Mouse (Mus musculus) adrenal gland, adult (tissue): ENCODE measurements around the gene Sbno1.
A peak's percentile ranks its signal among the peaks of the same experiment; 100 is the strongest.

Source experiments
- DNase-seq, 2 experiments: peaks; one replicate each; pipeline ENCODE4 v3.0.0; 2022 to 2023; ENCODE audit warnings: low spot score in 1 of 2; ENCODE audit not compliant: inconsistent age in 2 of 2

Sbno1 gene

DNA sequence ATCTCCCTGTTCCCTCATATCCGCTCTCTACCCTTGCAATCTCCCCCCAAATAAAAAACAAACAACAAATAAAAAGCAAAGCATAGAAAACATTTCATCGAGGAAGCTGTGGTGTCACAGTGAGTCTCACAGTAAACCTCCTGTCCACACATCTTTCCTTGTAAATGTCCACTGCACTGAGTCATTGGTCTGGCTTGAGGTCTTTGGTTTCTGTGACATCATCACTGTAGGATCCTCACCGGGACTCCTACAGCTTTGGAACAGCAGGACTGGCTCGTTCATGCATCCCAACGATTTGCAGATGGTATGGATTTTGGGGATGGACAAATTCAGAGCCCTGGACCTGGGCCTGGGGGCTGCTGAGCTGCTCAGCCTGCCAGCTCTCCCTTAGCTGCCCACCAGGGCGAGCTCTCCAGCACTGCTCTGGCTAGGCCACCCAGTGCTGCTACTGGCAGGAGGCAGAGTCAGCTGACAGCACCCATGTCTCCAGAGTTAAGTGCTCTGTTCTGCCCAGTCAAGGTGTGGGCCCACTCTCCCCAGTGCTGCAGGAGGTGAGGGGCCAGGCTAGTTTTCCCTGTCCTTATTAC, 84.0 kb downstream of the Sbno1 start:
- DNase-seq, result peak; percentile 56 to 70

DNA sequence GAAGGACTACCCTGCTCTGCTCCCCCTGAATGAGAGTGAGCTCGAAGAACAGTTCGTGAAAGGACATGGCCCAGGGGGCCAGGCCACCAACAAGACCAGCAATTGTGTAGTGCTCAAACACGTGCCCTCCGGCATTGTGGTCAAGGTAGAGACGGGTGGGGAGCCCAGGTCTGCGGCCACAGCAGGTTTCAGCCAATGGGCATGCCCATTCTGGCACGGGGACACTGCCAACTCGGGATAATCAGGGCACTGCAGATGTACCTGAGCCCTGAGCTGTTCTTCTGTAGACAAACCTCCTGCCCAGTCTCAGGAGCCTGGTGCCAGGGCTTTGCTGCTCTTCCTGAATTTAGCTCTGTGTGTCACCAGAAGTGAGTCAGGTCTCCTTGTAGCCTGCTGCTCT, 87.0 kb downstream of the Sbno1 start:
- no peak for DNase-seq

DNA sequence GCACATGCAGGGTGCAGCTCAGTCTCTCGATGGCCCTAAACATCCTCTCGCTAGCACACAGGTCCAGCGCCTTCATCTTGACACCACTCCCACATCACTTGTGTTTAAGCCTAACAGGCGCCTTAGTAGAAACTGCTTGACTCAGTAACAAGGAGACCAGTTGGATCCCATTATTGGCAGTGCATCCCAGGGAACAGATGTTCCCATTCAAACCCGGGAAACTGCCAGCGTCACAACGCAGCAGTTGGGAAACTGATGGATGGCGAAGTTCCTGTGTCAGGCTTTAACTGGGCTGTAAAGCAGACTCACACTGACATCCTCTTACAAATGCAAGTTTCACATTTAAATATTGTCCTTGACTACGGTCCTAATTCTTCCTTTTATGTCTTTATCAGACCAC, 87.9 kb downstream of the Sbno1 start:
- no peak for DNase-seq

DNA sequence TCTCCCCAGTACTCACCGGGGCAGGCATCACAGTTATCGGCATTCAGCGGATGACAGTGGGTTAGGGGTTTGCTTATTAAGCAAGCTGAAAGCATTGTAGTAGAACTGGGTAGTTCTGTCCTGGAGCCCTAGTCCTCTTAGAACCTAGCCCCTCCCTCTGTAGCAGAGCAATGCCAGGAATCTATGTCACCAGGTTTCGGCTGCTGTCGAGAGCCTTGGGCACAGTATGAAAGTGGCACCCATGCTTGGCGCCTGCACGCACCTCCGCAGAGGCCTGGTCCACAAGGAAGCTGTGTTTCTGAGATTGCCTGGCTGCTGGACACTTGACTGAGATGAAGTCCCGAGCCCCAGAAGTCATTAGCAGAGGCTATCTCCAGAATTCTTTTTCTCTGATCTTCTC, 88.7 kb downstream of the Sbno1 start:
- no peak for DNase-seq

DNA sequence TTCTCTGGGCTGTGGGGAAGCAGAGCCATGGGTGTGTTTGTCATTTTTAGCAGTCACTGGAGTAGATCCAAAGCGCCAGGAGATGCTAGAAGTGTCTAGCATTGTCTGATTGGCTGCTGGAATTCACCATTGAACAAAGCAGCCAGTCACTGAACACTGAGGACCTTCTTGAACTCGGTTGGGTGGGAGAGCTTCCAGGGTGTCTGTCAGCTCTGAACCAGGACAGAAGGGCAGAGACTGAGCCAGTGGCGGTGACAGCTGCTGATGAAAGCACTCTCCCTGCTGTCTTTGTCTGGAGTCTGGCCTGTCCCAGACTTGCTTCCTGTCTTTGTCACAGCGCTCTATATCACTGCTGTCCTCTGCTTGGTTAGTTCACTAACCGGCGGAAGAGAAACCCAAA, 91.4 kb downstream of the Sbno1 start:
- peak in 1 of 2 experiments; percentile 45 for DNase-seq

DNA sequence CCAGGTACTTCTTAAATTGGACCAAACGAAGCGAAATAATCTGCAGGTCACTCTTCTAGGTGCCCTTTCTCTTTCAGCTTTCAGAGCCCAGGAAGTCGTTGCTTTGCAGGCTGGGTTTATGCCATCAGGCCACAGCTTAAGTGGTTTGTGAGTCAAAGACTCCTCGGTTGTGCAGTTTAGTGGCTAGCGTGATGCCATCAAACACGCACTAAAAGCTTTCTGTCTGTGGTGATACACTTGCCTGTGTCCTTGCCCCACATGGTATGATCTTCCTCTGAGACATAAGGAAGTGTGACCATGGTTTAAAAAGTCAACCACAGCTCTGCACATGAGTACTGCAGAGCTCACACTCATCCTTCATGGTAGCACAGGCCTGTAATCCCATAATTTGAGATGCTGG, 95.7 kb downstream of the Sbno1 start:
- DNase-seq, result no peak

DNA sequence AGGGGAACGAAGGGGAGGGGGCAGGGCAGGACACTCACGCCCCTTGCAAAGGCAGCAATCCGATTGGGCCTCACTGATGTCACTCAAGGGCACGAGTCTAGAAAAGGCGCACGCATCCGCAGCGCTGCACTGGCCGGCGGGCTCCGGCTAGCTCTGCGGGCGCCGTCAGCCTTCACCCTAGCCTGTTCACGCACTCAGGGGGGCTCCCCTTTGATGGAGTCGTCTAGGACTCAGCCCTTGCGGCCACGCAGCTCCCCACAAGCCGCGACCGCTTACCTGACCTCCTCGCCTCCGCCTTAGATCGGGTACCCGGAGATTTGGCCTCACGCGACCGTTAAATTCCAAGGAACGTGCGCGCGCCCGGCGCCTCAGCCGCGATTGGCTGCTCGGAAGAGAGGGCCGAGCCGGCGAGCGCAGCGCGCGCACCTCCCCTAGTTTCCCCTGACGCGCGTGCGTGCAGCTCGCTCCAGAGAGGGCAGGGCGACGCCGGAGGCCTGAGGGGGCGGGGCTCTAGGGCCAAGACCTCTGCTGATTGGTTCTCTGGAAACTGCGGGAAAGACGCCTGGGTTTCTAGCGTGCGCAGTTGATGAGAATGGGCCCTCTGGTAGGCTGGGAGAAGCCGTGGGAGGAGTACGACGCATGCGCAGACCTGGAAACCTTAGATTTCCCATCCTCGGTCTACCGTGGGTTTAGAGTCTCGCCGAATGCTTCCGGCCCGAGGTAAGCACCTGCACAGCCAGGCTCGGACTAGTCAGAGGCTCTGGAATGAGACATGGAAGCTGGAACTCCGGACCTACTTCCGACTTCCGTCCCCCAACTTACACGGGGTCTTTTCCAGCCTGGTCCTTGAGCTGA, 98.1 kb downstream of the Sbno1 start, which contains the start of the genes Mphosph9 and 2810006K23Rik:
TSS of gene Mphosph9 (minus strand) at position 463 of the 855 bp plus-strand sequence.
TSS of gene 2810006K23Rik (plus strand) at position 580 of the 855 bp plus-strand sequence.
- peak; percentile 100 for DNase-seq

DNA sequence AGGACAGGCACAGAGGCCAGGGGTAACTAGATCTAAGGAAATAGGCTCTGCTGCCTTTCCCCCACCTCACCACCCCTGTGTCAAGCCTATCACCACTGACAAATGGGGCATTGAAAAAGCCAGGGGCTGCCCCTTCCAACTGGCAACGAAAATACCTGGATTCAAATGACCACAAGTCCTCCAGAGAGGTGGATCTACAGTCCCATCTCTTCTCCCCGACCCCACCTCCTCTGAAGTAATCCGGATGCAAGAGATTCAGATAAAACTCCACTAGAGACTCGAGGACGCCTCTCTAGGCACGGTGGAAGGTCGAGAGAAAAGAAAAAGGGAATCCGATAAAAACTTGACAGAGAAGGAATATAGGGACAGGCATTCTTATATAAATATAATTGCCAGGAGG, 99.0 kb downstream of the Sbno1 start:
- no peak for DNase-seq
